Mouse (Mus musculus) activated CD4-positive, CD25-positive, alpha-beta regulatory T cell, adult 9 weeks (primary cell): ENCODE measurements around the gene Iah1. TPM values are rescaled to one million over a fixed set of nuclear protein-coding genes. Genes with fewer than 3 reads are reported as not detected.

ENCODE experiments used
- polyA plus RNA-seq: library from polyadenylated mRNA; unstranded; fragments of 100-300 nt; shearing (Covaris generic); gene quantifications from one replicate; pipeline ENCODE4 v1.2.1, GENCODE M21; 2017

Iah1 gene
- 56.3 TPM for polyA plus RNA-seq

DNA sequence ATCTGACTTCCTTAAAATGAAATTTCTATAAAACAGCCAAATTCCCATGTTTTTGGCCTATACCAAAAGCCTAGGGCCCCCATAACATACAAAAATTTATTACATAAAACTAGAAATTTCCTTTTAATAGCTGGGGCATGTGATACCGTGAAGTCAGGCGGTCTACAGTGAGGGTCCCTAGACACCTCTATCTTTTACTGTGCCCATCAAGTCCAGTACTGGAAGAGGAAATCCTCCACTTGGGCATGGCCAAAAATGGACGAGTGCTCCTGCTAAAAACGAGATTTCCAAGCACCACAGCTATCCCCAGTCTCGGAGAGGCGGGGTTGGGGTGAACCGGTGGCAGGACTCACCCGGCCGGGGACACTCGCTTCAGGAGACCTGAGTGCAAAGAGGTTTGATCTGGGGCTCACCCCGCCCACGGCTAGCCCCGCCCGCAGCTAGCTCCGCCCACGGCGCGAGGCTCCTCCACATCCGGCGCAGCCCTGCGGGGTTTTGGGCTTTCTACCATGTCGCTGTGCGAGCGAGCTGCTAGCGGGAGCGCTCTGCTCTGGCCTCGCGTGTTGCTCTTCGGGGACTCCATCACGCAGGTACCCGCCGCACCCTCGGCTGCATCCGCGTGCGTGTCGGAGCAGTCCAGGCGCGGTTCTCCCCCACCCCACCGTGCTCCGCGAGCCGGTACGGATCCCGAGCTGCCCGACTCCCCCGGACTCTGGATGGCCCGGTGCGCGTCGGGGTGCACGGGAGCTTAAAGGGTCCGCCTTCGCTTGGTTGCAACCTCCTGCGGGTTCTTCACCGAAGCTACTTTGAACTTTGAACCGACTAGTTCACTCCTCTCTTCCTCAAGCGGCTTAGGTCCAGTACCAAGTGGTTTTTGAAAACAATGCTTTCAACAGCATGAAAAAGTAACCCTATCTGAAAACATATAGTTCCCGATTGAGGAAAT is at the start of gene Iah1:
Gene Iah1, plus strand, starts transcription at position 467 of the 946 bp plus-strand sequence.

DNA sequence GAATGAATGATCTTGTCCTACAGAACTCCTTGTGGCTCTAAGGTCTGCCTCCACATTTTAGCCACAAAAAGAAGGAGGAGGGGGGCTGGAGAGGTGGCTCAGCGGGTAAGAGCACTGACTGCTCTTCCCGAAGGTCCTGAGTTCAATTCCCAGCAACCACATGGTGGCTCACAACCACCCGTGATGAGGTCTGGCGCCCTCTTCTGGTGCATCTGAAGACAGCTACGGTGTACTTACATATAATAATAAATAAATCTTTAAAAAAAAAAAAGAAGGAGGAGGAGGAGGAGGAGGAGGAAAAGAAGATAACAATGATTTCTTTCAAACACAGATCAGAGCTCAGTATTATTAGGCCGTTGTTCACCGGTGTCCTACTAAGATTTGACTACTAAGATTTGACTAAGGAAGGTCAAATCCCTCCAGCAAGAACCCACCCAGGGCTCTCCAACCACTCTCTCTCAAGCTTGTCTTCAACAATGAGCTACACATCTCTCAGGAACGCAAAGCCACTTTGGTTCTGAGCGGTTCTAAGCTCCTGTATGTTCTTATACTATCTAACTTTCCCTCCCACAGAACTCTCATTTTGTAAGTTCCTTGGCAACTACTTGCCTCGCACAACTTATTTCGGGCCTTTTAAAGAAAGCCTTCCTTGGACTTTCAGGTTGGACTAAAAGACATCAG is 31.3 kb upstream of the Iah1 start, which contains the start of gene Cpsf3:
Gene Cpsf3, plus strand, starts transcription at position 631 of the 681 bp plus-strand sequence.

DNA sequence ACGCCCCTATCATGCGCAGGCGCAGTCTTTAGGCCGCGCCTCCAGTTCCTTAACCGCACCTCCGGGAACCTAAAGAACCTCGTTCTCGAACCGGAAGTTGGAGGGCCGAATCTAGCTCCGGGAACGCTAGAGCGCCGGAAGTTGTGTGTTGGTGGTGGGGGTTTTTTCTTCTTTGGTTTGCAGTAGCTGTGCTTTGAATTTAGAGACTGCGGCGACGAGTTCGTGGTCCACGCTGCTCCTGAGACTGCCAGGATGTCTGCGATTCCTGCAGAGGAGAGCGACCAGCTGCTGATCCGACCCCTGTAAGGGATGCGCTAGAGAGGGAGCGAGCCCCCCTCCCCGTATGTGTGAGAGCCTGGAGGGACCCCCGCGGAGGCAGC is 30.0 kb upstream of the Iah1 start, which contains the start of gene Itgb1bp1:
Gene Itgb1bp1, minus strand, starts transcription at position 42 of the 380 bp plus-strand sequence.

DNA sequence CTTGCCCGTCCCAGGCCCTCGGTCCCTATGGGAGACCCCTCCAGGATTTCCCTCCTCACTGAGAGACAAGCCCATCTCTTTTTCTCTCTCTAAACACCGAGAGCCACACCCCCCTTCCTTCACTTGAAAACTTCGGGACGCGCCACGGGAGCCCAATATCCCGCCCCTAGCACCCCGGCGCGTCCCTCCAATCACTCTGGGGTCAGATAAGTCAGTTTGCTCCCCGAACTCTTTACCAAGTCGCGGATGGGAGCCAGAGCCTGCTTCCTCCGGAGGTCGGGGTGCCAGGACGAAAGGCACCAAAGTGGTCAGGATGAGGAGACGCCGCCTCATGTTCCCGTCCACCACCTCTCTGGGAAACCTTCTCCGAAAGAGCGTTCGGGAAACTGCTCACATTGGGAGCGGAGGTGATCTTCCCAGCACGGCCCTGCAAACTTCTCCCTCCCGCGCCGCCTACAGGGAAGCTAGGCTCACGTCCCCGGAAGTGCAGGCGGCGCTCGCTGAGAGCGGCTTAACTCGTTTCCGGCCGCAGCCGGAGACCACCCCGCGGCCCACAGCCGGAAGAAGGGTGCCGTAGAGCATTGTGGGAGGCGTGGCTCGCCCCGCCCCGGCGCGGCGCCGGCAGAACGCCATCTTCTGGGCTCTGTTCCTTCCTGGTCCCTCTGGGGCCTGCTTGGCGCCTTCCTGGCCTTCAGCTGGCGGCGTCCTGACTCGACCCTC is 57.1 kb downstream of the Iah1 start, which contains the start of gene Adam17:
Gene Adam17, minus strand, starts transcription at position 533 of the 720 bp plus-strand sequence.

Other genes with a start within 250 kb of the Iah1 start
- gene Cpsf3, start 31.0 kb upstream of the Iah1 start, polyA plus RNA-seq = 149 TPM
- gene Itgb1bp1, start 30.1 kb upstream of the Iah1 start, polyA plus RNA-seq = 127 TPM
- 82.5 TPM for gene Adam17, start 57.2 kb downstream of the Iah1 start, polyA plus RNA-seq
- 307 TPM for gene Ywhaq, start 101.2 kb downstream of the Iah1 start, polyA plus RNA-seq